Mouse (Mus musculus): ENCODE measurements at regions not wholly inside any gene's neighbourhood (a gene's known extent, or its start where the extent isn't known, plus 50 kb on each side); places are given as distances from the start of the nearest gene placed in this dataset.
"Not testable (repeated sequence)": the region's sequence is repeated elsewhere in the genome, so short reads cannot be mapped to it uniquely, and the experiment has no call there.

DNA sequence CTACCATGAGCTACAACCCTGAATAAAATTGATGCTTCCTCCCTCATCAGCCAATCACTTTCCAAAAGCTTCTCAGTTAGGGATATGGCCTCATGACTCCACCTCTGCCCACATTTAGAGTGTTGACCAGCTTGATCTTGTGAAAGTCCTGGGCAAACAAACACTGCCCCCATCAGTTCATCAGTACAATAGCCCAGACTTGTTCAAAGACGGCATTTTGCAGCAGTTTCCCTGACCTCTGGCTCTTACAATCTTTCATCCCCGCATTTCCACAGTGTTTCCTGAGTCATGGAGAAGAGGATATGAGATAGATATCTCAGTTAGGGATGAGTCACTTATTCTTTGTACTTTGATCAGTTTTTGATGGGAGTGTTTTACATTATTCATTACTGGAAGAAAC is 203.5 kb upstream of the Asrgl1 start:
- DNase-seq = not testable (repeated sequence)

DNA sequence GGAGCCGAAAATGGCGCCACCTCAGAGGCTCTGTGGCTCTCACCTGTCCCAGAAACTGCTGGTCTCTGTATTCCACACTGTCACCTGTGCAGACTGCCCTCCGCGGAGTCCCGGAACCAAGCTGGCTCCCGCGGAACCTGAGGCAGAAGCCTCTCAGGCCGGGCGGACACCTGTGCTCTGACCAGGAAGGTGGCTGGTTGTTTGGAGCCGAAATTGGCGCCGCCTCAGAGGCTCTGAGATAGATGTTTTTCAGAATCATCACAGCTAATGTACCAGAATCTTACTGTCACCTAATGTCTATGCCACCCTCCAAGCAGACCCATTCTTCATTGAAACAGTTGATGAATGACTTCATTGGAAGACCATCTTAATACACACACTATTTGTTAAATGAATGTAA is 202.0 kb upstream of the Asrgl1 start:
- not testable (repeated sequence) for DNase-seq

DNA sequence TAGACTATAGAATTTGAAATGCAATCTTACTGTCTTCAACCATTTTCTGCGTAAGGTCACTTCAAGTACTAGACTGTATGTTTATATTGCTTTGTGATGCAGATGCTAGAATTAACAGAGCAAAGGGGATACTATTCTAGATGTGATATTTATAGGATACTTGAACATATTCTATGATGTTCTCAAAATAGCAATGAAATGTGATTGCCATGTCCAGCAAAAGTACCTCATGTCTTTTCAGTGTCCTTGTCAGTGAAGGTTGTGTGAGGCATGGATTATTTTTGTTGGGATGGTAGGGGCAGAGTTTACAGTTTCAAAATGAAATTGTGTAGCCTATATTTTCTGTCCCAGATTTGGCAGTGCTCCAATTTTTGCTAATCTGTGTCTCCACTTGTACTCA is 182.5 kb upstream of the Asrgl1 start:
- not testable (repeated sequence) for DNase-seq

DNA sequence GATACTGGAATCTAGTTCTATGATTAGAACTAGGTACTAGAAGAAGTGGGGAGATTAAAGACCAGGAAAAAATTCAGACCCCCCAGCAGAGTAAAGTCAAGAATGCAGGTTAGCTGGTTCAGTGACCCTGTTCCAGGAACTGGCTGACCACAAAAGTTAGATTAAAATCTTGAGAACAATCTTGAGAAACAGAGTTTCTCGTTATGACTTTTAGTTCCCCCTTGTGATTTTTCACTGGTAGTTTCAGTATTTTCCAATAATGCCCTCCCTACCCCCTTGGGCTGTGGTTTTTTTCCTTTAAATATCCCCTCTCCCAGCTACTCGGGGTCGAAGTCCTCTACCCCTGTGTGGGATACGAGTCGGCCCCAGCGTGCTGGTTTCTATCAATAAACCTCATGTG is 180.7 kb upstream of the Asrgl1 start:
- not testable (repeated sequence) for DNase-seq

DNA sequence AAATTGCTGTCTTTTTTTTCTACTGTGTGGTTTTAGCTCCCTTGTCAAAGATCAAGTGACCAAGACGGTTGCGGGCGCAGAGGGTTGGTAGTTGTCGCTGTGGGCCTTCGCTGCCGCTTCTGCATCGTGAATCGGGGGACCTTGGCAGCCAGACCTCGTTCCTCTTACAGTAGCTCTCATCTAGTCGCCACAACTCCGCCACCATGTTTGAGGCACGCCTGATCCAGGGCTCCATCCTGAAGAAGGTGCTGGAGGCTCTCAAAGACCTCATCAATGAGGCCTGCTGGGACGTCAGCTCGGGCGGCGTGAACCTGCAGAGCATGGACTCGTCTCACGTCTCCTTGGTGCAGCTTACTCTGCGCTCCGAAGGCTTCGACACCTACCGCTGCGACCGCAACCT is 147.7 kb upstream of the Asrgl1 start:
- DNase-seq = peak; percentile 28

DNA sequence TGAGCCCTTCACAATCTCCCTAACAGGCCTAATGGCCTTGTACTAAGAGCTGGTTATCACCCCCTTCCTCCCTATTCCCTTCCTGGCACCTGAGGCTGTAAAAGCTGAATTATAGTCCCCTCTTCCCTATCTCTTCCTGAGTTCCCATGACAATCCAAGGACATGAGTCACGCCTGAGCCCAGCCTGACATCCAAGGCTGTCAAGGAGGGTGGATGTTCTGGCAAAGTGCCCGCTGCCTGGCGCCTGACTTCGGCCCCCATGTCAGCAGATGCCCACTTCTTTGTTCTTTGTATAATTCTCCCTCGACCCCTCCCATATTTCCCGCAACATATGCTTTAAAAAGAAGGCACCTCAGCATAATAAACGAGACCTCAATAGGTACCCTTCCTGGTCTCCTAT is 99.2 kb upstream of the Asrgl1 start:
- DNase-seq = not testable (repeated sequence)
